Mouse (Mus musculus) brain, embryonic 18.5 days (tissue): ENCODE measurements around the gene Zfp706.

Experiments used
- DNase-seq: peaks from one replicate; pipeline ENCODE4 v3.0.0-alpha.2; 2012; ENCODE audit warnings: low read depth, low spot score

Zfp706 gene

GRCm38 (mm10) chr15:37007233-37007958 is at the start of gene Zfp706:
Zfp706 (minus strand) TSS chr15:37007773.
- peak; percentile 97 for DNase-seq

- no peak for DNase-seq
These were observed 47.0 kb upstream of the Zfp706 start for GRCm38 (mm10) chr15:37054582-37054981.

GRCm38 (mm10) chr15:37053085-37053762 is 45.7 kb upstream of the Zfp706 start:
- DNase-seq = peak; percentile 80

- DNase-seq = no peak
These were observed 39.8 kb upstream of the Zfp706 start for GRCm38 (mm10) chr15:37047403-37047802.

- no peak for DNase-seq
These were observed 39.0 kb upstream of the Zfp706 start for GRCm38 (mm10) chr15:37046586-37046985.

- no peak for DNase-seq
These were observed 38.6 kb upstream of the Zfp706 start for GRCm38 (mm10) chr15:37046131-37046530.

GRCm38 (mm10) chr15:37045456-37045855 is 37.9 kb upstream of the Zfp706 start:
- DNase-seq = no peak

GRCm38 (mm10) chr15:37042559-37042958 is 35.0 kb upstream of the Zfp706 start:
- DNase-seq = no peak

GRCm38 (mm10) chr15:37041214-37041613 is 33.6 kb upstream of the Zfp706 start:
- DNase-seq = no peak

GRCm38 (mm10) chr15:37038666-37039065 is 31.1 kb upstream of the Zfp706 start:
- DNase-seq = no peak

- no peak for DNase-seq
These were observed 30.1 kb upstream of the Zfp706 start for GRCm38 (mm10) chr15:37037704-37038103.

- peak; percentile 83 for DNase-seq
These were observed 29.0 kb upstream of the Zfp706 start for GRCm38 (mm10) chr15:37036481-37037156.

GRCm38 (mm10) chr15:37034155-37034554 is 26.6 kb upstream of the Zfp706 start:
- no peak for DNase-seq

- DNase-seq = no peak
These were observed 25.9 kb upstream of the Zfp706 start for GRCm38 (mm10) chr15:37033431-37033830.

GRCm38 (mm10) chr15:37031334-37032150 is 24.0 kb upstream of the Zfp706 start:
- no peak for DNase-seq

GRCm38 (mm10) chr15:37030929-37031328 is 23.4 kb upstream of the Zfp706 start:
- no peak for DNase-seq

- DNase-seq = no peak
These were observed 20.4 kb upstream of the Zfp706 start for GRCm38 (mm10) chr15:37027956-37028355.

- no peak for DNase-seq
These were observed 18.9 kb upstream of the Zfp706 start for GRCm38 (mm10) chr15:37026458-37026857.

- DNase-seq = no peak
These were observed 13.1 kb upstream of the Zfp706 start for GRCm38 (mm10) chr15:37020581-37021245.

- DNase-seq = no peak
These were observed 11.9 kb upstream of the Zfp706 start for GRCm38 (mm10) chr15:37019434-37019833.

- DNase-seq = no peak
These were observed 4.3 kb upstream of the Zfp706 start for GRCm38 (mm10) chr15:37011897-37012296.
